Mouse (Mus musculus): ENCODE results near the gene Olfr1297. TPM values are rescaled to one million over a fixed set of nuclear protein-coding genes. Genes with fewer than 3 reads are reported as not detected.

Olfr1297 gene
- not detected in 2 replicates for polyA plus RNA-seq (2012; rRNA removed)

DNA sequence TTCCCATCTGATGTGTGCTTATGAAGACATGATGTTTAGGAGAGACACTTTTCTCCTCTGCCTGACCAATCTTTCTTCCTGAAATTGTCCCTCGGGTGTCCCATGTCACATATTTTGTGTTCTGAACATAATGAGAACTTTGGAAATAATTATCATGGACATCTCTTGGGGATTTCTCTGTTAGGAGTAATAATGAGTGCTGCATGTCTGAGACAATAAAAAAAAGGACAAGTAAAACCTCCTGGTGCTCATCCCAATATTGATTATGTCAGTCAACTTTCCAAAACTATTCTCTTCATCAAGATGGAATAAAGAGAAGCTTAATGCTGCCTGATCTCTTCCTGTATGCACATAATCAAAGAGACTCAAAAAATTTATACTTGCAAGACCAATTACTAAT lies at the start of gene Olfr1297:
Gene Olfr1297, minus strand, starts transcription at position 101 of the 400 bp plus-strand sequence.
- Histone ChIP-seq H3K4me3 (ENCODE audit: insufficient read depth, low read depth, low read length) (no peak within 1 kb of the TSS), H3K36me3 (ENCODE audit: control insufficient read depth, insufficient read depth, low read length) (no peaks in the 10 kb centered on the region), H3K27ac (ENCODE audit: insufficient read depth, low read depth, low read length) (no peak within 1 kb of the TSS), H3K27me3 (replicated peaks; ENCODE audit: control insufficient read depth, insufficient read depth, low read length) (no peaks in the 10 kb centered on the region), H3K4me1 (ENCODE audit: control insufficient read depth, insufficient read depth, low read length) (no peaks in the 10 kb centered on the region)
- no peak for DNase-seq
- 66% methylated on average over 1 of the region's 1 CpGs for WGBS
- no peak for TF ChIP-seq CTCF (conservative IDR thresholded peaks at IDR 0.05; ENCODE audit: insufficient read depth, insufficient read length, low read depth, low read length)
- TF ChIP-seq POLR2A (IDR thresholded peaks at IDR 0.05; ENCODE audit: low read depth, low read length), result no peak

DNA sequence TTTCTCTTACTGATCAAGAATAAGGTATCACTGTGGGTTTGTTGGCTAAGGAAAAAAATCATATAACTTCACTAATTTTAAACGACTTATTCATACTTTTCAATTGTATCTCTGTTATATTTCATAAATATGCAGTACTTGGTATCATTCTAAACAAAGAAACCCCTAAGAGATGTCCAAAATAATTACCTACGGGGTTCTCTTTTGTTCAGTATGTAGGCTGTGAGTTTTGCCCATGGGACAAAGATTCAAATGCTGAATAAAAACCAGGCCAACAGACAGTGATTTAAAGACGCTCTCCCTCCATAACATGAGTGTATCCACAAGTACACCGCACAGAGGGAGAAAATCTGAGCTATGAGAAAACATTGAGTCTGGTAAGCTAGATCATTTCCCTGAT lies 34.8 kb upstream of the Olfr1297 start, which contains the start of gene Olfr1299:
Gene Olfr1299, plus strand, starts transcription at position 301 of the 400 bp plus-strand sequence.
- Histone ChIP-seq H3K4me3 (ENCODE audit: insufficient read depth, low read depth, low read length) (no peak within 1 kb of the TSS), H3K4me1 (ENCODE audit: control insufficient read depth, insufficient read depth, low read length) (no peaks in the 10 kb centered on the region), H3K36me3 (ENCODE audit: control insufficient read depth, insufficient read depth, low read length) (no peaks in the 10 kb centered on the region), H3K27ac (ENCODE audit: insufficient read depth, low read depth, low read length) (no peak within 1 kb of the TSS), H3K27me3 (replicated peaks; ENCODE audit: control insufficient read depth, insufficient read depth, low read length) (no peaks in the 10 kb centered on the region)
- WGBS, result 71% methylated on average over 4 of the region's 4 CpGs
- DNase-seq, result no peak
- no peak for TF ChIP-seq CTCF (conservative IDR thresholded peaks at IDR 0.05; ENCODE audit: insufficient read depth, insufficient read length, low read depth, low read length)
- no peak for TF ChIP-seq POLR2A (IDR thresholded peaks at IDR 0.05; ENCODE audit: low read depth, low read length)

DNA sequence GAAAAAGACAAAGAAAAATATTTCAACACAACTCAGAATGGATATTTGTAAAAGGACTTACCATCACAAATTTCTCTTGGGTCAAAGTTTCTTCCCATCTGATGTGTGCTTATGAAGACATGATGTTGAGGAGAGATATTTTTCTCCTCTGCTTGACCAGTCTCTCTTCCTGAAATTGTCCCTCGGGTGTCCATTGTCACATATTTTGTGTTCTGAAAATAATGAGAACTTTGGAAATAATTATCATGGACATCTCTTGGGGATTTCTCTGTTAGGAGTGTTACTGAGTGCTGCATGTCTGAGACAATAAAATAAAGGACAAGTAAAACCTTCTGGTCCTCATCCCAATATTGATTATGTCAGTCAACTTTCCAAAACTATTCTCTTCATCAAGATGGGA lies 22.8 kb upstream of the Olfr1297 start, which contains the start of gene Olfr1298:
Gene Olfr1298, minus strand, starts transcription at position 101 of the 400 bp plus-strand sequence.
- no peak within 1 kb of the TSS for H3K27ac ChIP-seq (ENCODE audit: insufficient read depth, low read depth, low read length)
- no peaks in the 10 kb centered on the region for H3K27me3 ChIP-seq (replicated peaks; ENCODE audit: control insufficient read depth, insufficient read depth, low read length)
- TF ChIP-seq POLR2A (IDR thresholded peaks at IDR 0.05; ENCODE audit: low read depth, low read length) (no peak), CTCF (conservative IDR thresholded peaks at IDR 0.05; ENCODE audit: insufficient read depth, insufficient read length, low read depth, low read length) (no peak)
- 67% methylated on average over 1 of the region's 1 CpGs for WGBS
- no peak within 1 kb of the TSS for H3K4me3 ChIP-seq (ENCODE audit: insufficient read depth, low read depth, low read length)
- no peaks in the 10 kb centered on the region for H3K4me1 ChIP-seq (ENCODE audit: control insufficient read depth, insufficient read depth, low read length)
- no peak for DNase-seq
- H3K36me3 ChIP-seq (ENCODE audit: control insufficient read depth, insufficient read depth, low read length), result no peaks in the 10 kb centered on the region

DNA sequence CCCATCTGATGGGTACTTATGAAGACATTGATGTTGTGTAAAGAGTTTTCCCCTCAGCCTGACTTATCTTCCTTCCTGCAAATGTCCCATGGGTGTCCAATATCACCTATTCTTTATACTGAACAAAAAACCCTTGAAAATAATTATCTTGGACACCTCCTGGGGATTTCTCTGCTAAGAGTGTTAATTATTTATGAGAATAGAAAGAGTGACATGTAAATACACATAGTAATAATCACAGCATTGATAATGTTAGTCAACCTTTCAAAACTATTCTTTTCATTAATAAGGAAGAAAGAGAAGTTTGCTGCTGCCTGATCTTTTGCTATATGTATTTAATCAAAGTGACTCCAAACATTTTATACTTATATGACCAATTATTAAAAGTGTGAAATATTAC lies 56.7 kb downstream of the Olfr1297 start, which contains the start of gene Olfr1295:
Gene Olfr1295, minus strand, starts transcription at position 101 of the 400 bp plus-strand sequence.
- TF ChIP-seq POLR2A (IDR thresholded peaks at IDR 0.05; ENCODE audit: low read depth, low read length) (no peak), CTCF (conservative IDR thresholded peaks at IDR 0.05; ENCODE audit: insufficient read depth, insufficient read length, low read depth, low read length) (no peak)
- no peaks in the 10 kb centered on the region for H3K27me3 ChIP-seq (replicated peaks; ENCODE audit: control insufficient read depth, insufficient read depth, low read length)
- no peaks in the 10 kb centered on the region for H3K4me1 ChIP-seq (ENCODE audit: control insufficient read depth, insufficient read depth, low read length)
- H3K4me3 ChIP-seq (ENCODE audit: insufficient read depth, low read depth, low read length), result no peak within 1 kb of the TSS
- no peak for DNase-seq
- no peak within 1 kb of the TSS for H3K27ac ChIP-seq (ENCODE audit: insufficient read depth, low read depth, low read length)
- H3K36me3 ChIP-seq (ENCODE audit: control insufficient read depth, insufficient read depth, low read length), result no peaks in the 10 kb centered on the region

Other genes with a start within 250 kb of the Olfr1297 start
- not detected in 2 replicates for gene Olfr1286, start 203.4 kb downstream of the Olfr1297 start, polyA plus RNA-seq (2012; rRNA removed)
- not detected in 2 replicates for gene Olfr1287, start 177.4 kb downstream of the Olfr1297 start, polyA plus RNA-seq (2012; rRNA removed)
- gene Olfr1288, start 152.4 kb downstream of the Olfr1297 start, polyA plus RNA-seq (2012; rRNA removed), result not detected in 2 replicates
- gene Olfr1289, start 145.7 kb downstream of the Olfr1297 start, polyA plus RNA-seq (2012; rRNA removed), result not detected in 2 replicates
- not detected in 2 replicates for gene Olfr1290, start 132.7 kb downstream of the Olfr1297 start, polyA plus RNA-seq (2012; rRNA removed)
- not detected in 2 replicates for gene Olfr1291-ps1, start 129.3 kb downstream of the Olfr1297 start, polyA plus RNA-seq (2012; rRNA removed)
- not detected in 2 replicates for gene Olfr1293-ps, start 101.3 kb downstream of the Olfr1297 start, polyA plus RNA-seq (2012; rRNA removed)
- gene Olfr1294, start 86.2 kb downstream of the Olfr1297 start, polyA plus RNA-seq (2012; rRNA removed), result not detected in 2 replicates
- not detected in 2 replicates for gene Olfr1295, start 56.8 kb downstream of the Olfr1297 start, polyA plus RNA-seq (2012; rRNA removed)
- gene Olfr1298, start 22.7 kb upstream of the Olfr1297 start, polyA plus RNA-seq (2012; rRNA removed), result not detected in 2 replicates
- gene Olfr1299, start 34.9 kb upstream of the Olfr1297 start, polyA plus RNA-seq (2012; rRNA removed), result not detected in 2 replicates
- gene Olfr1301, start 124.5 kb upstream of the Olfr1297 start, polyA plus RNA-seq (2012; rRNA removed), result not detected in 2 replicates
- gene Olfr1302, start 150.9 kb upstream of the Olfr1297 start, polyA plus RNA-seq (2012; rRNA removed), result not detected in 2 replicates
- gene Olfr1303, start 193.8 kb upstream of the Olfr1297 start, polyA plus RNA-seq (2012; rRNA removed), result not detected in 2 replicates